Mouse (Mus musculus) natural killer cell, adult 2 months (primary cell): ENCODE measurements around the gene Timm29.

Experiments used
- DNase-seq, 2 experiments: peaks; one replicate each; pipeline ENCODE4 v3.0.0; 2022; ENCODE audit warnings: low spot score in 2 of 2

Timm29 gene

DNA sequence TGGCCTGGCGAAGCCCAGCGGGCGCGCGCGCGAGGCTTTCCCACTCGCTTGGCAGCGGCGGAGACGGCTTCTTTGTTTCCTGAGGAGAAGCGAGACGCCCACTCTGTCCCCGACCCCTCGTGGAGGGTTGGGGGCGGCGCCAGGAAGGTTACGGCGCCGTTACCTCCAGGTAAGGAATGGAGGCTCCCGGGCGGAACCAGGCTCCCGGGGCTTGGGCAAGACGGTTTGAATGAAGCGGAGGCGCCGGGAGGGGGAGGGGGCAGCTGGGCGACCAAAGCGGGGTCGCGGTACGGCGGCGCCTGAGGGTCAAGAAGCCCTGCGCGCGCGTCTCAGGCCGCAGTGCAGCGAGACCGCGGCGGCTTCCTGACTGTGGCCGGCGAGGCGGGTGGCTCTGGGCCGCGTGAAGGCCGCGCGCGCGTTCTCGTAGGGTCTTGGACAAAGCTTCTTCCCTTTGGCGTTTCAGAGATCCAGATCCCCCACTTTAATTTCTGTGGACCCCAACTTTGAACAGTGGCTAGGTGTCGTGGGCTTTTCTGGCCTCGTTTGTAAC, 23.8 kb downstream of the Timm29 start:
- DNase-seq = peak; percentile 77 to 78

- DNase-seq = no peak
Measured at GRCm38 (mm10) chr9:21617066-21617465, 24.5 kb downstream of the Timm29 start.

- no peak for DNase-seq
Measured at GRCm38 (mm10) chr9:21620229-21620628, 27.7 kb downstream of the Timm29 start.

- no peak for DNase-seq
Measured at GRCm38 (mm10) chr9:21622676-21623075, 30.2 kb downstream of the Timm29 start.

DNA sequence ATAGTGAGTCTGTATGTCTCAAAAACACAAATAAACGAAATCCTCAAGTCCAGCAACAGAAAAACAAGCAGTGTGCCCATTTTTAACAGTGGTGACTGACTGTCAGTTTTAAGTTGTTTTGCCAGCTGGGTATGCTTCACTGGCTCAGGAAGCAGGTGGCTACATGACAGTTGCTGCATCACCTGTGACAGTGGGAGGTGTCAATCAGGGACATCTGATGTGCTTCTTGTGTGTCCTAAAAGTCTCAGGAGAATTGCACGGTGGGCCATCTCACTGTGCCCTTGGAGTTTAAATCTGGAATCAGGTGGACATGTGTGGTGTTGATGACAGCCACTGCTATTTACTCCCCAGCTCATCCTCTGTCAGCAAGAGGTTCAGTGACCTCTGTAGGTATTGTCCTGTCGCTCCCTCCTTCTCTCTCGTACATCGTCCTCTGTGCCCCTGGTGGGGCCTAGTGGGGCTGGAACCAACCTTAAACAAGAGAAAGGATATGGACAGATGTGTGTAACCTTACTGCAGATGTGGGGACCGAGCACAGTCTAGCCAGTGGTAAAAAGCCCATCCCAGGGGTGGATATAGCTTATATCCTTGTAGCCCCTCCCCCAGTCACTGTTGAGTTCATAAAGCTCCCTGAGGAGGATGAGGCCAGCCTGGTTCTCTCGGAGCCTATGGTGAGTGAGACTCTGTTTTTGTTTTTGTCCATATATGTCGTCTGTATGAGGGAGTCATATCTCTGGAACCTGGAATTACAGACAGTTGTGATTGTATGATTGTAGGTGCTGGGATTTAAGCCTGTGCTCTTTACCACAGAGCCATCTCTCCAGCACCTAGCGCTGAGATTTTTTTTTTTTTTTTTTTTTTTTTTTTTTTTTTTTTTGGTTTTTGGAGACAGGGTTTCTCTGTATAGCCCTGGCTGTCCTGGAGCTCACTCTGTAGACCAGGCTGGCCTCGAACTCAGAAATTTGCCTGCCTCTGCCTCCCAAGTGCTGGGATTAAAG, 33.1 kb downstream of the Timm29 start:
- DNase-seq = peak in 1 of 2 experiments; percentile 66

DNA sequence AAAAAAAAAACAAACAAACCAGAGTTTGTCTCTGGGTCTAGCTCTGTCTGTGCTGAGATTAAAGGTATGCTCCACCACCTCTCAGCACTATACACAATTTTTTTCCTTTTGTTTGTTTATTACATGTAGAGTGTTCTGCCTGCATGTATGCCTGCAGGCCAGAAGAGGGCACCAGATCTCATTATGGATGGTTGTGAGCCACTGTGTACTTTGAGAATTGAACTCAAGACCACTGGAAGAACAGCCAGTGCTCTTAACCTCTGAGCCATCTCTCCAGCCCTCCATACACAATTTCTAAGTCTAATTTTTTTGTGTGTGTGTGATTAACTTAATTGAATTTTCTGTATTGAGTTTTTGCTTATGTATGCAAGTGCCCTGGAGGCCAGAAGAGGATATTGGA, 34.0 kb downstream of the Timm29 start:
- DNase-seq = peak; percentile 9 to 28

- no peak for DNase-seq
Measured at GRCm38 (mm10) chr9:21627145-21627795, 34.7 kb downstream of the Timm29 start.

GRCm38 (mm10) chr9:21630673-21631072, 38.2 kb downstream of the Timm29 start:
- peak; percentile 13 to 37 for DNase-seq

- no peak for DNase-seq
Measured at GRCm38 (mm10) chr9:21633106-21633505, 40.6 kb downstream of the Timm29 start.

GRCm38 (mm10) chr9:21635639-21636038, 43.1 kb downstream of the Timm29 start:
- DNase-seq = no peak

DNA sequence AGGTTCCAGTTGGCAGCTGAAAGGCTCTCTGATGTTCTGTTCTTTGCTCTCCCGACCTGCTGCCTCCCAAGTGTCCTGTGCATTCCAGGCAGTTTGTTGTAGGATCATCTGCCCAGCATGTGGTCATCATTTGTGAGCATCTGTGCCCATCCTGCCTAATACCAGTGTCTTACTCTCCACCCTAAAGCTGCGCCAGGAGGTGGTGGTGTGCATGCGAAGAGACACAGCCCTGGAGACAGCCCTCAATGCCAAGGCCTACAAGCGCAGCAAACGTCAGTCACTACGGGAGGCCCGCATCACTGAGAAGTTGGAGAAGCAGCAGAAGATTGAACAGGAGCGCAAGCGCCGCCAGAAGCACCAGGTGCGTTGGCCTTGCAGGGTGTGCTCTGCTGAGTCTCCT, 46.5 kb downstream of the Timm29 start:
- no peak for DNase-seq
